Mouse (Mus musculus) C2C12 (cell line): ENCODE measurements around the gene Fbxw11.

Experiments
- CTCF ChIP-seq: IDR thresholded peaks from one replicate; pipeline ENCODE4 v1.5.1; 2011; ENCODE audit not compliant: control insufficient read depth, insufficient read depth, insufficient read length
- MAX ChIP-seq: IDR thresholded peaks from one replicate; pipeline ENCODE4 v1.6.1; 2011; ENCODE audit warnings: mild to moderate bottlenecking, control low read depth
- MYOD1 ChIP-seq: IDR thresholded peaks from one replicate; pipeline ENCODE4 v1.6.1; 2011; ENCODE audit warnings: low read depth; ENCODE audit not compliant: control insufficient read depth, insufficient read length
- MYOG ChIP-seq: IDR thresholded peaks from one replicate; pipeline ENCODE4 v1.6.1; 2011; ENCODE audit not compliant: control insufficient read depth, insufficient read length; ENCODE audit errors: extremely low read depth
- USF1 ChIP-seq: IDR thresholded peaks from one replicate; pipeline ENCODE4 v1.6.1; 2011; ENCODE audit warnings: low read depth, mild to moderate bottlenecking, control low read depth, moderate library complexity

- no peak for TF ChIP-seq CTCF
- no peak for TF ChIP-seq USF1
- TF ChIP-seq MYOD1 = no peak
- no peak for TF ChIP-seq MYOG
- no peak for TF ChIP-seq MAX
Observed at GRCm38 (mm10) chr11:32593081-32593480, 49.4 kb upstream of the Fbxw11 start.
